Comparison of ENCODE assay signal across 14 mouse cellular contexts in the genomic region with DNA sequence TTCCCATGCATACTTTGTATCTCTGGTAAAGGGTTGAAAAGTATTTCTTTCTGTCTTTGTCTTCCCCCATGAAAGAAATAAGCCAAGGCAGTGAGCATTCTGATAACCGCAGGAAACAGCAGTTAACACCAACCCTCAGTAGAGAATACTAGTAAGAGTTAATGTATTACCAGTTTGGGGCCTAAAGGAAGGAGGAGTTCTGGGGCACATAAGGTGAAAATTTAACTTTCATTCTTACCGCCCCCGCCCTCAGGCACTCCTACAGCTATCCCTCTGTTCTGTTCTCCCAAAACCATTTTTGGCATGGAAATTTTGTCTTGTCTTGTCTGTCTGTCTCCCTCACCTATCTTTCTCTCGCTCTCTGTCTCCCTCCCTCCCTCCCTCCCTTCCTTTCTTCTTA.
"Had no signal": no experiment of that assay in that cellular context is flagged by ENCODE, and none has a peak within 500 bp of the region (broad histone marks: within the 10 kb centered on the region; RNA-seq: fewer than 3 reads in every experiment).

No protein-coding gene starts in this region.

- H3K4me3 ChIP-seq: layer of hippocampus, adult 2 months; limb, embryonic 13.5 days; lung, embryonic 15.5 days; megakaryocyte, embryonic 14.5 days; midbrain, embryonic 15.5 days; neural tube, embryonic 12.5 days had no signal

- H3K27ac ChIP-seq: layer of hippocampus, adult 2 months; limb, embryonic 13.5 days; liver, embryonic 14.5 days; lung, embryonic 15.5 days; macrophage; midbrain, embryonic 15.5 days; neural tube, embryonic 12.5 days; stomach, postnatal 0 days had no signal

- H3K27me3 ChIP-seq: limb, embryonic 13.5 days; lung, embryonic 15.5 days; megakaryocyte, embryonic 14.5 days; midbrain, embryonic 15.5 days; neural tube, embryonic 12.5 days had no signal

- H3K4me2 ChIP-seq: limb, embryonic 13.5 days; lung, embryonic 15.5 days; midbrain, embryonic 11.5 days; midbrain, embryonic 15.5 days; neural tube, embryonic 12.5 days had no signal

- H3K9me3 ChIP-seq: limb, embryonic 13.5 days; lung, embryonic 15.5 days; megakaryocyte, embryonic 14.5 days; midbrain, embryonic 15.5 days; neural tube, embryonic 12.5 days had no signal

- H3K9ac ChIP-seq: limb, embryonic 13.5 days; liver, embryonic 14.5 days; lung, embryonic 15.5 days; midbrain, embryonic 15.5 days; neural tube, embryonic 12.5 days had no signal

- DNase-seq: kidney, postnatal 25 days; left cerebral cortex, postnatal 4 days; lung, postnatal 14 days; thymus, postnatal 14 days had no signal

- ATAC-seq: midbrain, embryonic 15.5 days had no signal

- H3K4me1 ChIP-seq: limb, embryonic 13.5 days; lung, embryonic 15.5 days; midbrain, embryonic 15.5 days; neural tube, embryonic 12.5 days had no signal
